Mouse (Mus musculus): ENCODE results near the gene Cap1. TPM values are rescaled to one million over a fixed set of nuclear protein-coding genes. Genes with fewer than 3 reads are reported as not detected.

Gene Cap1
- total and polyA plus RNA-seq, 2 experiments from 2014 or later: 20.6 to 59.6 TPM

DNA sequence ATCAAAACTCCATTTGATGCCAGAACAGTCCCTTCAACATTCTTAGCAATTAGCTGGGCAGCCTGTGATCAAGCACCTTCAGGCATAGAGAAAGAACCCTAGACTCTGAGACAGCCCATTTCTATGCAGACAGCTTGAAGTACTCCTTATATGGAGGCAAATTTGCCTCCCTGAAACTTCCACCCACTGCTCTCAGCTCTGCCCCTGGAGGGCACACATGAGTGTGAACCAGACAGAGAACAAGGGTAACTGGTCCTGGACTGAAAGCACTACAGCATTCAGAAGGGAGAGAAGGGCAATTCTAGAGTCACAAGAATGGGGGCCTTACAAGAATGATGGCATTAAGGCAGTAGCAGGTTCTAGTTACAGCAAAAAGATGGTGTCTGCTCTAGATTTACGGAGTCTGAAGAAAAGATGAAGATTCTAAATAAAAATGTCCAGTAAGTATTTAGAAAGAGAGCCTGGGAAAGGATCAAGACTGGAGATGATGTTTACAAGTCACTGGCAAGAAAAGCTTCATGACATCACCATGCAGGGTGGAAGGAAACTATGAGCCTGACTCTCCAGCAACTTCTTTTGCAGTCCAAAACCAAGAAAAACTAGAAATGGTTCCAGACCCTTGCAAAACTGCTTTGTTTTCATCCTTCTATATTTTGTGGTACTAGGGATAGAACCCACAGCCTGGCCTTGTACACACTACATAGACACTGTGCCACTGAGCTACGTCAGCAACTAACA is 7.4 kb downstream of the Cap1 start:
- Histone ChIP-seq H3K27me3 (ENCODE audit: control insufficient read depth, insufficient read depth, low read length) (no peaks in the 10 kb centered on the region), H3K9me3 (replicated peaks; ENCODE audit: control insufficient read depth, low read length) (no peaks in the 10 kb centered on the region), H3K4me3 (ENCODE audit: low read depth, low read length) (no peak overlapping the region), H3K27ac (ENCODE audit: low read depth) (peak overlapping the region; percentile 70), H3K9ac (replicated peaks; ENCODE audit: low read depth, low read length) (no peak overlapping the region), H3K4me2 (ENCODE audit: low read depth, low read length) (no peak overlapping the region), H3K4me1 (ENCODE audit: control insufficient read depth, insufficient read depth) (peaks cover 31% of the 10 kb centered on the region), H3K36me3 (replicated peaks; ENCODE audit: control insufficient read depth, insufficient read depth, low read length) (no peaks in the 10 kb centered on the region)
- no peak; the same call in 1 of the 2 replicates for ATAC-seq (ENCODE audit: insufficient read depth, low read depth)
- no peak for DNase-seq (ENCODE audit: low spot score)
- 0 out of 2 replicates have a peak, but pooled peaks have one; percentile 4 for TF ChIP-seq CTCF (IDR thresholded peaks at IDR 0.05; ENCODE audit: low read depth)
- TF ChIP-seq EP300 (IDR thresholded peaks at IDR 0.05; ENCODE audit: low read depth): no peak
- WGBS: 85% methylated on average over 2 of the region's 2 CpGs

- Histone ChIP-seq H3K27me3 (ENCODE audit: control insufficient read depth, insufficient read depth, low read length) (no peaks in the 10 kb centered on the region), H3K9ac (replicated peaks; ENCODE audit: low read depth, low read length) (no peak overlapping the region), H3K4me1 (ENCODE audit: control insufficient read depth, insufficient read depth) (peaks cover 10% of the 10 kb centered on the region), H3K36me3 (replicated peaks; ENCODE audit: control insufficient read depth, insufficient read depth, low read length) (peaks cover 36% of the 10 kb centered on the region), H3K4me3 (ENCODE audit: low read depth, low read length) (no peak overlapping the region), H3K4me2 (ENCODE audit: low read depth, low read length) (no peak overlapping the region), H3K9me3 (replicated peaks; ENCODE audit: control insufficient read depth, low read length) (no peaks in the 10 kb centered on the region), H3K27ac (ENCODE audit: low read depth) (no peak overlapping the region)
- WGBS: 64% methylated on average over 4 of the region's 4 CpGs
- ATAC-seq (ENCODE audit: insufficient read depth, low read depth): no peak
- TF ChIP-seq EP300 (IDR thresholded peaks at IDR 0.05; ENCODE audit: low read depth) (no peak), CTCF (IDR thresholded peaks at IDR 0.05; ENCODE audit: low read depth) (no peak)
- no peak for DNase-seq (ENCODE audit: low spot score)
These were observed 12.3 kb downstream of the Cap1 start for GRCm38 (mm10) chr4:122873512-122873911.

- 0 out of 2 replicates have a peak, but pooled peaks cover 5% of the 10 kb centered on the region for H3K4me1 ChIP-seq (ENCODE audit: control insufficient read depth, insufficient read depth)
- H3K27ac ChIP-seq (ENCODE audit: low read depth): no peak overlapping the region
- 48% methylated on average over 5 of the region's 5 CpGs for WGBS
- no peaks in the 10 kb centered on the region for H3K9me3 ChIP-seq (replicated peaks; ENCODE audit: control insufficient read depth, low read length)
- H3K4me2 ChIP-seq (ENCODE audit: low read depth, low read length): no peak overlapping the region
- no peaks in the 10 kb centered on the region for H3K27me3 ChIP-seq (ENCODE audit: control insufficient read depth, insufficient read depth, low read length)
- no peak overlapping the region for H3K9ac ChIP-seq (replicated peaks; ENCODE audit: low read depth, low read length)
- no peak for TF ChIP-seq EP300 (IDR thresholded peaks at IDR 0.05; ENCODE audit: low read depth)
- TF ChIP-seq CTCF (IDR thresholded peaks at IDR 0.05; ENCODE audit: low read depth): no peak
- no peak for ATAC-seq (ENCODE audit: insufficient read depth, low read depth)
- DNase-seq (ENCODE audit: low spot score): no peak
- peaks cover 41% of the 10 kb centered on the region for H3K36me3 ChIP-seq (replicated peaks; ENCODE audit: control insufficient read depth, insufficient read depth, low read length)
- H3K4me3 ChIP-seq (ENCODE audit: low read depth, low read length): no peak overlapping the region
These were observed 12.9 kb downstream of the Cap1 start for GRCm38 (mm10) chr4:122873003-122873402.

- H3K9ac ChIP-seq (replicated peaks; ENCODE audit: low read depth, low read length): no peak overlapping the region
- WGBS: 64% methylated on average over 2 of the region's 2 CpGs
- no peak overlapping the region for H3K4me2 ChIP-seq (ENCODE audit: low read depth, low read length)
- H3K27ac ChIP-seq (ENCODE audit: low read depth): no peak overlapping the region
- peaks cover 49% of the 10 kb centered on the region for H3K36me3 ChIP-seq (replicated peaks; ENCODE audit: control insufficient read depth, insufficient read depth, low read length)
- no peak for TF ChIP-seq CTCF (IDR thresholded peaks at IDR 0.05; ENCODE audit: low read depth)
- H3K27me3 ChIP-seq (ENCODE audit: control insufficient read depth, insufficient read depth, low read length): no peaks in the 10 kb centered on the region
- ATAC-seq (ENCODE audit: insufficient read depth, low read depth) (no peak), DNase-seq (ENCODE audit: low spot score) (no peak)
- no peak overlapping the region for H3K4me3 ChIP-seq (ENCODE audit: low read depth, low read length)
- 0 out of 2 replicates have a peak, but pooled peaks cover 5% of the 10 kb centered on the region for H3K4me1 ChIP-seq (ENCODE audit: control insufficient read depth, insufficient read depth)
- H3K9me3 ChIP-seq (replicated peaks; ENCODE audit: control insufficient read depth, low read length): no peaks in the 10 kb centered on the region
These were observed 13.9 kb downstream of the Cap1 start for GRCm38 (mm10) chr4:122871989-122872388.

GRCm38 (mm10) chr4:122871269-122871668 is 14.6 kb downstream of the Cap1 start:
- peaks cover 56% of the 10 kb centered on the region for H3K36me3 ChIP-seq (replicated peaks; ENCODE audit: control insufficient read depth, insufficient read depth, low read length)
- no peak overlapping the region for H3K4me3 ChIP-seq (ENCODE audit: low read depth, low read length)
- DNase-seq (ENCODE audit: low spot score) (no peak), ATAC-seq (ENCODE audit: insufficient read depth, low read depth) (no peak)
- no peak overlapping the region for H3K4me2 ChIP-seq (ENCODE audit: low read depth, low read length)
- H3K9ac ChIP-seq (replicated peaks; ENCODE audit: low read depth, low read length): no peak overlapping the region
- TF ChIP-seq EP300 (IDR thresholded peaks at IDR 0.05; ENCODE audit: low read depth) (no peak), CTCF (IDR thresholded peaks at IDR 0.05; ENCODE audit: low read depth) (no peak)
- 86% methylated on average over 11 of the region's 11 CpGs for WGBS
- H3K4me1 ChIP-seq (ENCODE audit: control insufficient read depth, insufficient read depth): 0 out of 2 replicates have a peak, but pooled peaks cover 5% of the 10 kb centered on the region
- no peaks in the 10 kb centered on the region for H3K9me3 ChIP-seq (replicated peaks; ENCODE audit: control insufficient read depth, low read length)
- no peak overlapping the region for H3K27ac ChIP-seq (ENCODE audit: low read depth)
- H3K27me3 ChIP-seq (ENCODE audit: control insufficient read depth, insufficient read depth, low read length): no peaks in the 10 kb centered on the region

Data from heart, postnatal 0 days (tissue).